Mouse (Mus musculus) v-Abl transformed pro-B cells (cell line): ENCODE data around the gene Phactr4.

Experiments
- in situ Hi-C, 2 experiments: fragments of 400-800 bp; cut with MboI; formaldehyde crosslinking; loops; one replicate each; pipeline ENCODE4 v1.15.1; 2025; ENCODE audit not compliant: unreplicated experiment in 2 of 2

The Phactr4 gene

GRCm38 (mm10) chr4:132421923-132422782 is at the start of gene Phactr4:
Gene Phactr4 (minus strand): TSS chr4:132422489.
- in situ Hi-C loops: loop anchor here (5.0 to 25.0 kb wide), 2 partner anchors 90 to 1460 kb away; partner anchors contain the start of gene Sesn2 (in 2 of the 2)

- in situ Hi-C loops: no loop called here
Observed at GRCm38 (mm10) chr4:132469873-132470272, 47.6 kb upstream of the Phactr4 start.

- in situ Hi-C loops: loop anchor here in 1 of 2 experiments (5.0 kb wide), 1 partner anchor 48 kb away; the partner anchor contains the start of gene Sesn2
Observed at GRCm38 (mm10) chr4:132464255-132464613, 41.9 kb upstream of the Phactr4 start.

GRCm38 (mm10) chr4:132463430-132464254 is 41.4 kb upstream of the Phactr4 start, which contains the start of gene Med18:
Gene Med18 (minus strand): TSS chr4:132463921.
- in situ Hi-C loops: loop anchor here in 1 of 2 experiments (5.0 kb wide), 1 partner anchor 49 kb away; the partner anchor contains the start of gene Sesn2

- in situ Hi-C loops: loop anchor here in 1 of 2 experiments (5.0 kb wide), 1 partner anchor 49 kb away; the partner anchor contains the start of gene Sesn2
Observed at GRCm38 (mm10) chr4:132462836-132463235, 40.5 kb upstream of the Phactr4 start.

- in situ Hi-C loops: loop anchor here in 1 of 2 experiments (5.0 kb wide), 1 partner anchor 52 kb away; the partner anchor contains the start of gene Sesn2
Observed at GRCm38 (mm10) chr4:132460225-132460624, 37.9 kb upstream of the Phactr4 start.

GRCm38 (mm10) chr4:132455561-132455960 is 33.3 kb upstream of the Phactr4 start:
- in situ Hi-C loops: no loop called here

- in situ Hi-C loops: no loop called here
Observed at GRCm38 (mm10) chr4:132455146-132455545, 32.9 kb upstream of the Phactr4 start.

GRCm38 (mm10) chr4:132454216-132454615 is 31.9 kb upstream of the Phactr4 start:
- in situ Hi-C loops: no loop called here

GRCm38 (mm10) chr4:132449778-132450177 is 27.5 kb upstream of the Phactr4 start:
- in situ Hi-C loops: no loop called here

GRCm38 (mm10) chr4:132446105-132446504 is 23.8 kb upstream of the Phactr4 start:
- in situ Hi-C loops: no loop called here

- in situ Hi-C loops: no loop called here
Observed at GRCm38 (mm10) chr4:132444516-132444915, 22.2 kb upstream of the Phactr4 start.

GRCm38 (mm10) chr4:132437857-132438256 is 15.6 kb upstream of the Phactr4 start:
- in situ Hi-C loops: no loop called here

GRCm38 (mm10) chr4:132432717-132433372 is 10.6 kb upstream of the Phactr4 start:
- in situ Hi-C loops: no loop called here

GRCm38 (mm10) chr4:132428022-132428542 is 5.8 kb upstream of the Phactr4 start:
- in situ Hi-C loops: no loop called here

GRCm38 (mm10) chr4:132427493-132427892 is 5.2 kb upstream of the Phactr4 start:
- in situ Hi-C loops: no loop called here

- in situ Hi-C loops: no loop called here
Observed at GRCm38 (mm10) chr4:132426021-132426420, 3.7 kb upstream of the Phactr4 start.

- in situ Hi-C loops: loop anchor here (5.0 to 25.0 kb wide), 2 partner anchors 88 to 1462 kb away; partner anchors contain the start of gene Sesn2 (in 2 of the 2)
Observed at GRCm38 (mm10) chr4:132424765-132425164, 2.5 kb upstream of the Phactr4 start.

- in situ Hi-C loops: loop anchor here (5.0 to 25.0 kb wide), 2 partner anchors 91 to 1459 kb away; partner anchors contain the start of gene Sesn2 (in 2 of the 2)
Observed at GRCm38 (mm10) chr4:132421556-132421922, 750 bp downstream of the Phactr4 start.

- in situ Hi-C loops: loop anchor here (5.0 to 25.0 kb wide), 2 partner anchors 92 to 1458 kb away; partner anchors contain the start of gene Sesn2 (in 2 of the 2)
Observed at GRCm38 (mm10) chr4:132420471-132420870, 1.8 kb downstream of the Phactr4 start.
